Mouse (Mus musculus) midbrain, embryonic 14.5 days (tissue): ENCODE data around the gene Cluh. TPM values are rescaled to one million over a fixed set of nuclear protein-coding genes. Genes with fewer than 3 reads are reported as not detected.

Experiments used
- polyA plus RNA-seq: library from polyadenylated mRNA; unstranded; fragments of >200 nt; fragmentation: Nextera tagmentation; extraction: Ambion mirVana; gene quantifications from 2 replicates; pipeline ENCODE4 v1.2.1, GENCODE M21; 2014

Cluh gene
- polyA plus RNA-seq, 1 experiment from 2014 or later = 14.4 TPM

Other genes with a start within 250 kb of the Cluh start
- gene Rap1gap2, start 38.6 kb upstream of the Cluh start, polyA plus RNA-seq = 9.2 and 10.6 TPM in 2 replicates
- gene Ccdc92b, start 29.9 kb upstream of the Cluh start, polyA plus RNA-seq = 3.8 and 4.2 TPM in 2 replicates
- gene Pafah1b1, start 75.2 kb downstream of the Cluh start, polyA plus RNA-seq = 105 and 120 TPM in 2 replicates
- gene Mettl16, start 121.3 kb downstream of the Cluh start, polyA plus RNA-seq = 34.4 and 41.1 TPM in 2 replicates
- gene Mnt, start 181.4 kb downstream of the Cluh start, polyA plus RNA-seq = 9.8 and 10.3 TPM in 2 replicates
- gene Sgsm2, start 247.6 kb downstream of the Cluh start, polyA plus RNA-seq = 24.3 and 25.7 TPM in 2 replicates
- 25.6 and 31.0 TPM in 2 replicates for gene Tsr1, start 248.6 kb downstream of the Cluh start, polyA plus RNA-seq